Mouse (Mus musculus) cerebellum, adult 2 months (tissue): ENCODE measurements at regions not wholly inside any gene's neighbourhood (a gene's known extent, or its start where the extent isn't known, plus 50 kb on each side); places are given as distances from the start of the nearest gene placed in this dataset.

Source experiments
- CTCF ChIP-seq: fragments of 200-500 bp; IDR thresholded peaks from 2 replicates; pipeline ENCODE4 v1.5.1; 2011; ENCODE audit warnings: low read depth, mild to moderate bottlenecking, control low read depth, low read length, moderate library complexity, borderline replicate concordance; ENCODE audit not compliant: insufficient read depth
- POLR2A ChIP-seq: fragments of 200-500 bp; IDR thresholded peaks from 2 replicates; pipeline ENCODE4 v1.6.1; 2011; ENCODE audit warnings: low read length, control low read depth, borderline replicate concordance; ENCODE audit not compliant: insufficient read depth

DNA sequence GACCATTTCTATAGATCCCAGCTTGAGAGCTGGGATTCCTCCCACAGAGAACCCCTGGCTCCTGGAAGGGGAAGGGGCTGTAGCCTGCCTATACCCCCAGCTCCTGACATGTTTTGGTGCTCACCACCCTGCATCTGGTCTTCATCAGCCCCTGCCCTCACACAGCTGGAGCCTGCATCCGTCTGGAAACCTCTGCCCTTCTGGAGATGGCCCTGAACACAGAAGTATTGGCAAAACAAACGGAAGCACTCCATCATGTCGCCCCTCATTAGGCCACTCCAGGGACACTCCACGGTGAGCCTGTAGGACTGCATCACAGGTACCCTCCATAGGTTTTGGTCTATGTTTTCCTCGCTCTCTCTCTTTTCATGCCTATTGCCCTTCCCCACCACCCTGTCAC, 231.3 kb downstream of the Rybp start:
- TF ChIP-seq POLR2A = no peak
- no peak for TF ChIP-seq CTCF
